Comparison of ENCODE assay signal across 7 mouse cellular contexts in genomic region chr1:79671196-79671542, GRCm38 (mm10). TPM values are rescaled to one million over a fixed set of nuclear protein-coding genes. Genes with fewer than 3 reads are reported as not detected.
DNase-seq lines count a peak whose midpoint lies in the region; ATAC-seq and TF ChIP-seq lines count a peak whose summit lies in the region.

No protein-coding gene starts in this region.

- H3K9me3 ChIP-seq in forebrain, embryonic 14.5 days (replicated peaks; ENCODE audit: control insufficient read depth, low read length) = no peaks in the 10 kb centered on the region
- no peaks in the 10 kb centered on the region for H3K9me3 ChIP-seq in liver, embryonic 13.5 days (replicated peaks)

- ATAC-seq in forebrain, embryonic 14.5 days = no peak
- ATAC-seq in liver, embryonic 13.5 days (ENCODE audit: low read depth) = no peak
- no peak for ATAC-seq in frontal cortex, adult (ENCODE audit: low TSS enrichment)

- no peak overlapping the region for H3K27ac ChIP-seq in forebrain, embryonic 14.5 days (ENCODE audit: low read depth, low read length)
- H3K27ac ChIP-seq in liver, embryonic 13.5 days = no peak overlapping the region
- H3K27ac ChIP-seq in olfactory bulb, adult 2 months (ENCODE audit: insufficient read depth, low read depth, low read length) = no peak overlapping the region

- peak overlapping the region; percentile 99 for H3K4me2 ChIP-seq in forebrain, embryonic 14.5 days (ENCODE audit: low read length)
- peak overlapping the region; percentile 92 for H3K4me2 ChIP-seq in liver, embryonic 13.5 days

- peaks cover 5% of the 10 kb centered on the region for H3K4me1 ChIP-seq in forebrain, embryonic 14.5 days (ENCODE audit: control insufficient read depth, insufficient read depth, low read length)
- H3K4me1 ChIP-seq in liver, embryonic 13.5 days (replicated peaks) = peaks cover 24% of the 10 kb centered on the region
- H3K4me1 ChIP-seq in olfactory bulb, adult 2 months (ENCODE audit: control insufficient read depth, insufficient read depth, low read length) = peaks cover 13% of the 10 kb centered on the region

- H3K4me3 ChIP-seq in forebrain, embryonic 14.5 days (ENCODE audit: low read depth, low read length) = peak overlapping the region; percentile 56
- peak overlapping the region; percentile 76 for H3K4me3 ChIP-seq in liver, embryonic 13.5 days (replicated peaks)
- H3K4me3 ChIP-seq in olfactory bulb, adult 2 months (ENCODE audit: insufficient read depth, low read depth, low read length) = peak overlapping the region; percentile 65

- DNase-seq in 416B (ENCODE audit: low read depth) = peak; percentile 70
- peak; percentile 47 for DNase-seq in CD4-positive helper T cell, adult 2 months (ENCODE audit: low read depth, low spot score)
- DNase-seq in forebrain, embryonic 14.5 days (ENCODE audit: low spot score) = no peak
- no peak for DNase-seq in liver, embryonic 13.5 days
- DNase-seq in cerebellum, postnatal 4 days (ENCODE audit: low spot score in 2 of 2) = no peak

- WGBS in forebrain, embryonic 14.5 days = 1% methylated on average over 11 of the region's 11 CpGs
- WGBS in liver, embryonic 13.5 days (ENCODE audit: insufficient replicate concordance) = 1% methylated on average over 11 of the region's 11 CpGs
- 6% methylated on average over 11 of the region's 11 CpGs for WGBS in olfactory bulb, adult 2 months

- peak overlapping the region; percentile 59; the same call in 1 of the 2 replicates for H3K9ac ChIP-seq in forebrain, embryonic 14.5 days (ENCODE audit: low read length)
- peak overlapping the region; percentile 72 for H3K9ac ChIP-seq in liver, embryonic 13.5 days

- no peak for TF ChIP-seq CTCF in olfactory bulb, adult 2 months (IDR thresholded peaks at IDR 0.05; ENCODE audit: insufficient read depth, low read depth, low read length)

- TF ChIP-seq POLR2A in olfactory bulb, adult 2 months (IDR thresholded peaks at IDR 0.05; ENCODE audit: insufficient read depth, low read depth, low read length) = no peak

- peaks cover 17% of the 10 kb centered on the region for H3K27me3 ChIP-seq in forebrain, embryonic 14.5 days (replicated peaks; ENCODE audit: control insufficient read depth, insufficient read depth, low read length)
- H3K27me3 ChIP-seq in liver, embryonic 13.5 days = peaks cover 21% of the 10 kb centered on the region

- H3K36me3 ChIP-seq in forebrain, embryonic 14.5 days (ENCODE audit: control insufficient read depth, insufficient read depth, low read length) = no peaks in the 10 kb centered on the region
- H3K36me3 ChIP-seq in liver, embryonic 13.5 days = no peaks in the 10 kb centered on the region

RNA-seq across cellular contexts. Expression of gene Ap1s3, which starts 0.6 kb away (rescaled TPM):
- 0.13 TPM in 1 of 2 replicates, not detected in the other for polyA plus RNA-seq in forebrain, embryonic 14.5 days (2014; fragmentation: Nextera tagmentation; extraction: Ambion mirVana)
- polyA plus RNA-seq in liver, embryonic 13.5 days (2015; fragmentation: Nextera tagmentation; extraction: Ambion mirVana) = 0.20 and 0.23 TPM in 2 replicates
- polyA plus RNA-seq in olfactory bulb, adult 2 months (2012; ENCODE audit: insufficient read depth, insufficient read length, low replicate concordance, missing spikeins) = not detected in 2 replicates

Comparison
In these comparisons a context has a peak if more than half of its experiments do, and no peak if none do; other contexts are left out.
1. DNase-seq: peak in 416B (single experiment) and CD4-positive helper T cell, adult 2 months (single experiment); none in forebrain, embryonic 14.5 days (single experiment), liver, embryonic 13.5 days (single experiment) and cerebellum, postnatal 4 days (0 of 2).
2. Peak in every context shown above with its lines, with median percentiles within 50 percentile points of each other: H3K4me3 ChIP-seq.